Mouse (Mus musculus): Measurements from ENCODE around the gene Krt88. TPM values are rescaled to one million over a fixed set of nuclear protein-coding genes. Genes with fewer than 3 reads are reported as not detected.

Krt88 gene
- total and polyA plus RNA-seq, 3 experiments = not detected

GRCm38 (mm10) chr15:101479666-101480060, 32.1 kb downstream of the Krt88 start:
- Histone ChIP-seq H3K9ac (ENCODE audit: low read depth, low read length) (no peak overlapping the region), H3K27ac (no peak overlapping the region), H3K4me3 (no peak overlapping the region), H3K4me1 (ENCODE audit: control insufficient read depth, insufficient read depth, low read length) (no peaks in the 10 kb centered on the region), H3K36me3 (ENCODE audit: control insufficient read depth, insufficient read depth, low read length) (no peaks in the 10 kb centered on the region), H3K27me3 (ENCODE audit: control insufficient read depth, insufficient read depth, low read length) (no peaks in the 10 kb centered on the region), H3K79me2 (replicated peaks; ENCODE audit: control insufficient read depth, insufficient read depth, low read length) (no peaks in the 10 kb centered on the region)
- TF ChIP-seq POLR2A (IDR thresholded peaks at IDR 0.05; ENCODE audit: insufficient read depth, low read depth, low read length) (no peak), CTCF (IDR thresholded peaks at IDR 0.05) (no peak), EP300 (IDR thresholded peaks at IDR 0.05; ENCODE audit: insufficient read depth, low read depth, low read length) (no peak)
- 29% methylated on average over 11 of the region's 11 CpGs for WGBS
- intact Hi-C loops (cut with DNase I) = no loop called here
- DNase-seq = no peak

- no peak overlapping the region for H3K9ac ChIP-seq (ENCODE audit: low read depth, low read length)
- no peak for TF ChIP-seq EP300 (IDR thresholded peaks at IDR 0.05; ENCODE audit: insufficient read depth, low read depth, low read length)
- no peak for TF ChIP-seq CTCF (IDR thresholded peaks at IDR 0.05)
- no peak for TF ChIP-seq POLR2A (IDR thresholded peaks at IDR 0.05; ENCODE audit: insufficient read depth, low read depth, low read length)
- no peak for DNase-seq
- 40% methylated on average over 4 of the region's 4 CpGs for WGBS
- H3K36me3 ChIP-seq (ENCODE audit: control insufficient read depth, insufficient read depth, low read length) = no peaks in the 10 kb centered on the region
- no peaks in the 10 kb centered on the region for H3K4me1 ChIP-seq (ENCODE audit: control insufficient read depth, insufficient read depth, low read length)
- H3K79me2 ChIP-seq (replicated peaks; ENCODE audit: control insufficient read depth, insufficient read depth, low read length) = no peaks in the 10 kb centered on the region
- no peak overlapping the region for H3K27ac ChIP-seq
- intact Hi-C loops (cut with DNase I) = no loop called here
- H3K27me3 ChIP-seq (ENCODE audit: control insufficient read depth, insufficient read depth, low read length) = no peaks in the 10 kb centered on the region
- no peak overlapping the region for H3K4me3 ChIP-seq
Measured at GRCm38 (mm10) chr15:101482056-101482455, 34.5 kb downstream of the Krt88 start.

- no peak overlapping the region for H3K27ac ChIP-seq
- DNase-seq = no peak
- WGBS = 59% methylated on average over 1 of the region's 1 CpGs
- no peaks in the 10 kb centered on the region for H3K36me3 ChIP-seq (ENCODE audit: control insufficient read depth, insufficient read depth, low read length)
- TF ChIP-seq CTCF (IDR thresholded peaks at IDR 0.05) (no peak), EP300 (IDR thresholded peaks at IDR 0.05; ENCODE audit: insufficient read depth, low read depth, low read length) (no peak), POLR2A (IDR thresholded peaks at IDR 0.05; ENCODE audit: insufficient read depth, low read depth, low read length) (no peak)
- H3K4me3 ChIP-seq = no peak overlapping the region
- no peaks in the 10 kb centered on the region for H3K4me1 ChIP-seq (ENCODE audit: control insufficient read depth, insufficient read depth, low read length)
- H3K79me2 ChIP-seq (replicated peaks; ENCODE audit: control insufficient read depth, insufficient read depth, low read length) = no peaks in the 10 kb centered on the region
- intact Hi-C loops (cut with DNase I) = no loop called here
- H3K9ac ChIP-seq (ENCODE audit: low read depth, low read length) = no peak overlapping the region
- no peaks in the 10 kb centered on the region for H3K27me3 ChIP-seq (ENCODE audit: control insufficient read depth, insufficient read depth, low read length)
Measured at GRCm38 (mm10) chr15:101483646-101484045, 36.1 kb downstream of the Krt88 start.

GRCm38 (mm10) chr15:101484939-101485338, 37.4 kb downstream of the Krt88 start:
- Histone ChIP-seq H3K27ac (no peak overlapping the region), H3K36me3 (ENCODE audit: control insufficient read depth, insufficient read depth, low read length) (no peaks in the 10 kb centered on the region), H3K27me3 (ENCODE audit: control insufficient read depth, insufficient read depth, low read length) (no peaks in the 10 kb centered on the region), H3K4me1 (ENCODE audit: control insufficient read depth, insufficient read depth, low read length) (no peaks in the 10 kb centered on the region), H3K79me2 (replicated peaks; ENCODE audit: control insufficient read depth, insufficient read depth, low read length) (no peaks in the 10 kb centered on the region), H3K9ac (ENCODE audit: low read depth, low read length) (no peak overlapping the region), H3K4me3 (no peak overlapping the region)
- intact Hi-C loops (cut with DNase I) = no loop called here
- WGBS = 78% methylated on average over 1 of the region's 1 CpGs
- no peak for TF ChIP-seq CTCF (IDR thresholded peaks at IDR 0.05)
- no peak for TF ChIP-seq EP300 (IDR thresholded peaks at IDR 0.05; ENCODE audit: insufficient read depth, low read depth, low read length)
- TF ChIP-seq POLR2A (IDR thresholded peaks at IDR 0.05; ENCODE audit: insufficient read depth, low read depth, low read length) = no peak
- DNase-seq = no peak

GRCm38 (mm10) chr15:101485911-101486635, 38.5 kb downstream of the Krt88 start:
- H3K27ac ChIP-seq = no peak overlapping the region
- no peak overlapping the region for H3K9ac ChIP-seq (ENCODE audit: low read depth, low read length)
- no peak overlapping the region for H3K4me3 ChIP-seq
- H3K79me2 ChIP-seq (replicated peaks; ENCODE audit: control insufficient read depth, insufficient read depth, low read length) = no peaks in the 10 kb centered on the region
- no peak for DNase-seq
- no peaks in the 10 kb centered on the region for H3K4me1 ChIP-seq (ENCODE audit: control insufficient read depth, insufficient read depth, low read length)
- no peaks in the 10 kb centered on the region for H3K36me3 ChIP-seq (ENCODE audit: control insufficient read depth, insufficient read depth, low read length)
- intact Hi-C loops (cut with DNase I) = no loop called here
- 77% methylated on average over 11 of the region's 11 CpGs for WGBS
- H3K27me3 ChIP-seq (ENCODE audit: control insufficient read depth, insufficient read depth, low read length) = no peaks in the 10 kb centered on the region
- TF ChIP-seq EP300 (IDR thresholded peaks at IDR 0.05; ENCODE audit: insufficient read depth, low read depth, low read length) = no peak

GRCm38 (mm10) chr15:101491431-101491830, 43.9 kb downstream of the Krt88 start, which contains the start of gene Krt83:
Krt83 (minus strand) TSS chr15:101491512.
- no peak within 1 kb of the TSS for H3K9ac ChIP-seq (ENCODE audit: low read depth, low read length)
- no peaks in the 10 kb centered on the region for H3K27me3 ChIP-seq (ENCODE audit: control insufficient read depth, insufficient read depth, low read length)
- H3K36me3 ChIP-seq (ENCODE audit: control insufficient read depth, insufficient read depth, low read length) = no peaks in the 10 kb centered on the region
- H3K79me2 ChIP-seq (replicated peaks; ENCODE audit: control insufficient read depth, insufficient read depth, low read length) = no peaks in the 10 kb centered on the region
- intact Hi-C loops (cut with DNase I) = no loop called here
- no peak within 1 kb of the TSS for H3K27ac ChIP-seq
- no peak within 1 kb of the TSS for H3K4me3 ChIP-seq
- TF ChIP-seq POLR2A (IDR thresholded peaks at IDR 0.05; ENCODE audit: insufficient read depth, low read depth, low read length) = no peak
- TF ChIP-seq CTCF (IDR thresholded peaks at IDR 0.05) = no peak
- TF ChIP-seq EP300 (IDR thresholded peaks at IDR 0.05; ENCODE audit: insufficient read depth, low read depth, low read length) = no peak
- WGBS = 88% methylated on average over 6 of the region's 6 CpGs
- no peaks in the 10 kb centered on the region for H3K4me1 ChIP-seq (ENCODE audit: control insufficient read depth, insufficient read depth, low read length)
- no peak for DNase-seq
